Mouse (Mus musculus): Measurements from ENCODE around the gene Cmss1. TPM values are rescaled to one million over a fixed set of nuclear protein-coding genes. Genes with fewer than 3 reads are reported as not detected.

The Cmss1 gene
- polyA plus RNA-seq, 1 experiment, result 3.0 TPM

DNA sequence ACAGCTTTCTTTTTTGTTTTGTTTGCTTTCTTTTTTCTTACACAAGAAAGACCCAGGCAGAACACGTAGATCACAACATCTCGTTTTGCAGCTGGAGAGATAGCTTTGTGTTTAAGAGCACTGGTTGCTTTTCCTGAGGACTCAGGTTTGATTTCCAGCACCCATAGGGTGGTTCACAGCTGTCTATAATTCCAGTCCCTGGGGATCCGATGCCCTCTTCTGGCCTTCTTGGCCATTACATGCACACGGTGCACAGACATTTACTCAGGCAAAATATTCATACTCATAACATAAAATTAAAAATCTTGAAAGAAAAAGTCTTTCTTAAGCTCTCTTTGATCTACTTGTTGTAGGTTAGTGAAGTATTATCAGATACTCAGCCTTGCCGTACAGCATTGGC lies 315.0 kb downstream of the Cmss1 start:
- WGBS, result 93% methylated on average over 5 of the region's 5 CpGs
- H3K4me1 ChIP-seq (ENCODE audit: control insufficient read depth, insufficient read depth, insufficient read length), result no peaks in the 10 kb centered on the region
- TF ChIP-seq CTCF (IDR thresholded peaks at IDR 0.05; ENCODE audit: extremely low read depth, insufficient read depth, insufficient read length, insufficient replicate concordance), result no peak
- TF ChIP-seq POLR2A (IDR thresholded peaks at IDR 0.05; ENCODE audit: low read depth, low read length), result no peak

DNA sequence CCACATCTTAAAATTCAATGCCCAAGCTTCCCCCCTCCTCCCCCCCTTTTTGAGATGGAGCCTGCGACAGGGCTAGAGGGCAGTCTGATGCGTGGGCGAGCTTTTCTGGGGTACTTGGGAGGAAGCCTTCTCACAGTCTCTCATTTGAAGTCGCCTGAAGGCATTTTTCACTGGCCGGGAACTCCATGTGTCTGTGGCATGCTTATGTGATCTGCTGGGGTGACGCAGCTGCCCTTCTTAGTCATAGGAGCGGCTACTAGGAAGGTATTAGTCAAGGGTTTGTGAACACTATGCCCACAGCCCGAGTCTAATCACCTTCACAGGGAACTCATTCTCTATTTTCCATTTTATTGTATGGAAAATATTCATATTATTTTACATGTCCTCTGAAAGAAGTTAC lies 325.2 kb downstream of the Cmss1 start:
- Histone ChIP-seq H3K36me3 (ENCODE audit: control insufficient read depth, insufficient read depth, low read length) (no peaks in the 10 kb centered on the region), H3K27me3 (ENCODE audit: control insufficient read depth, insufficient read depth, low read length) (no peaks in the 10 kb centered on the region), H3K4me1 (ENCODE audit: control insufficient read depth, insufficient read depth, insufficient read length) (no peaks in the 10 kb centered on the region), H3K4me3 (ENCODE audit: extremely low read depth, insufficient read depth, insufficient read length) (no peak overlapping the region), H3K27ac (ENCODE audit: insufficient read depth, low read length) (no peak overlapping the region)
- WGBS, result 85% methylated on average over 8 of the region's 8 CpGs
- no peak for TF ChIP-seq POLR2A (IDR thresholded peaks at IDR 0.05; ENCODE audit: low read depth, low read length)
- no peak for TF ChIP-seq CTCF (IDR thresholded peaks at IDR 0.05; ENCODE audit: extremely low read depth, insufficient read depth, insufficient read length, insufficient replicate concordance)
- no peak for DNase-seq (ENCODE audit: low read depth in 1 of 2, low spot score in 2 of 2)

More for the DNA sequence above, 315.0 kb downstream of the Cmss1 start:
- DNase-seq (ENCODE audit: low read depth in 1 of 2, low spot score in 2 of 2), result no peak
- Histone ChIP-seq H3K4me3 (ENCODE audit: extremely low read depth, insufficient read depth, insufficient read length) (no peak overlapping the region), H3K36me3 (ENCODE audit: control insufficient read depth, insufficient read depth, low read length) (no peaks in the 10 kb centered on the region), H3K27me3 (ENCODE audit: control insufficient read depth, insufficient read depth, low read length) (no peaks in the 10 kb centered on the region), H3K27ac (ENCODE audit: insufficient read depth, low read length) (no peak overlapping the region)

DNA sequence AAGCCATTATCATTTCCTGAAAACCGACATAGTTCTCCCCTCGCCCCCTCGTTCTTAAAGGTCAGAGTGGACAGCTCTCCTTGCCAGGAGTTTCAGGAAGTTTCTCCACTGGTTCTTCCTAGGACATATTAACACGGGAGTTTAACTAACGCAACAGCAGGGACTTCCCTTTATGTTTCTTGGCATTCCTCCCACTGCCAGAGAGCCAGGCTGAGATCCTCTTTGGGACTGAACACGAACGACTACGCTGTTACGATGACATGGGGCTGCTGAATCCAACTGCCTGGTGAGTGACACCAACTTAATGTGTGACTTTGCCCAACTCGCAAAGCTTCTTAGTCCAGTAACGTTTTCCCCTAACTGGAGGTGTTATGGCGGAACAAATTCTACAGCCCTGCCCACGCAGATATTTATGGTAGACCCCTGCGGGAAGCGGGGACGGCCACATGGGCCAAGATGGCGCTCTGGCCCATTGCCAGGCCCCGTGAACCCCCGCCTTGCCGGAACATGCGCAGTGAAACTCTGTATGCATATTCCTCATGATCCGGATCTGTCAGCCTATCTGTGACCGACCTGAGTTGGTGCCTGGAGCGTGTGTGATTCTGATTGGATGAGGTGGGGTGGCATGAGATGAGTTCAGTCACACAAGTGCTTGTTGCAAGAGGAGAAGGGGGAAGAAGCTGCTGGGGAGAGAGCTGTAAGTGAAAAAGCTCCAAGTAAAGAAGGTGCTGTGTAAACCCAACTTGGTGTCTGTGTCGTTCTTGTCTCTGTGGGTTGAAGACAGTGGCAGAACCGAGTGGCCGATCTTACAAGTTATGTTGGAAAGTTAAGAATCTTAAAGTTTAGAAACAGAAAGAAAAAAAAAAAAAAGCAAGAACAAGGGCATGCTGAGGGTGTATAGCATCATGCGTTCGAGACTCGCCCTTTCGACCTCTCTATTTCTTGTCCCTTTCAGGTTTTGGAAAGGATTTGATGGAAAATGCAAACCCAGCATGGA lies 326.1 kb downstream of the Cmss1 start:
- no peak for DNase-seq (ENCODE audit: low read depth in 1 of 2, low spot score in 2 of 2)
- no peak overlapping the region for H3K4me3 ChIP-seq (ENCODE audit: extremely low read depth, insufficient read depth, insufficient read length)
- no peaks in the 10 kb centered on the region for H3K27me3 ChIP-seq (ENCODE audit: control insufficient read depth, insufficient read depth, low read length)
- no peak for TF ChIP-seq CTCF (IDR thresholded peaks at IDR 0.05; ENCODE audit: extremely low read depth, insufficient read depth, insufficient read length, insufficient replicate concordance)
- no peak for TF ChIP-seq POLR2A (IDR thresholded peaks at IDR 0.05; ENCODE audit: low read depth, low read length)
- no peaks in the 10 kb centered on the region for H3K36me3 ChIP-seq (ENCODE audit: control insufficient read depth, insufficient read depth, low read length)
- H3K27ac ChIP-seq (ENCODE audit: insufficient read depth, low read length), result no peak overlapping the region
- 83% methylated on average over 31 of the region's 31 CpGs for WGBS
- H3K4me1 ChIP-seq (ENCODE audit: control insufficient read depth, insufficient read depth, insufficient read length), result no peaks in the 10 kb centered on the region

DNA sequence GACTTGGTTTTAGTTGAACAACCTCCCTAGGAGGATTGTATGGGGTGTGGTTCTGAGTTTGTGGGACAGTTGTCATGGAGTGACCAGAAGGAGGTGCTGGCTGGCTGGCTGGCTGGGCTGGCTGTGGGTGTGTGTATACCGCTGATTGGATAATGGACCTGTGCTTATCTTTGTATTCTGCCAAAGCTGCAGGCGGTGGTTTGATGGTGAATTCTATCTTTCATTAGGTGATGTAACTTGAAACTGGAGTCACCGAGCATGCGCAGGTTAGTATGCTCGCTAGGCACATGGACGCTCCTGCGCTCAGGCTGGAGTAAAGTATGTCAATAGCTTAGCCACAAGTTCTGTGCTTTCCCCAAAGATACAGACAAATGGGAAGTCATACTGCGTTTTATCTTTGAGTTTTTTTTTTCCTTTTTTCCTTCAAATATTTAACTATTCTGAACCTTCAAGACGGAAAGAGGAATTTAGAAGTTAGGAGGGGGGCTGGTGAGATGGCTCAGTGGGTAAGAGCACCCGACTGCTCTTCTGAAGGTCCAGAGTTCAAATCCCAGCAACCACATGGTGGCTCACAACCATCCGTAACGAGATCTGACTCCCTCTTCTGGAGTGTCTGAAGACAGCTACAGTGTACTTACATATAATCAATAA lies 327.6 kb downstream of the Cmss1 start:
- DNase-seq (ENCODE audit: low read depth in 1 of 2, low spot score in 2 of 2), result no peak
- H3K4me3 ChIP-seq (ENCODE audit: extremely low read depth, insufficient read depth, insufficient read length), result no peak overlapping the region
- TF ChIP-seq POLR2A (IDR thresholded peaks at IDR 0.05; ENCODE audit: low read depth, low read length) (no peak), CTCF (IDR thresholded peaks at IDR 0.05; ENCODE audit: extremely low read depth, insufficient read depth, insufficient read length, insufficient replicate concordance) (no peak)
- H3K27me3 ChIP-seq (ENCODE audit: control insufficient read depth, insufficient read depth, low read length), result no peaks in the 10 kb centered on the region
- WGBS, result 88% methylated on average over 12 of the region's 12 CpGs
- no peaks in the 10 kb centered on the region for H3K4me1 ChIP-seq (ENCODE audit: control insufficient read depth, insufficient read depth, insufficient read length)
- no peak overlapping the region for H3K27ac ChIP-seq (ENCODE audit: insufficient read depth, low read length)
- no peaks in the 10 kb centered on the region for H3K36me3 ChIP-seq (ENCODE audit: control insufficient read depth, insufficient read depth, low read length)

DNA sequence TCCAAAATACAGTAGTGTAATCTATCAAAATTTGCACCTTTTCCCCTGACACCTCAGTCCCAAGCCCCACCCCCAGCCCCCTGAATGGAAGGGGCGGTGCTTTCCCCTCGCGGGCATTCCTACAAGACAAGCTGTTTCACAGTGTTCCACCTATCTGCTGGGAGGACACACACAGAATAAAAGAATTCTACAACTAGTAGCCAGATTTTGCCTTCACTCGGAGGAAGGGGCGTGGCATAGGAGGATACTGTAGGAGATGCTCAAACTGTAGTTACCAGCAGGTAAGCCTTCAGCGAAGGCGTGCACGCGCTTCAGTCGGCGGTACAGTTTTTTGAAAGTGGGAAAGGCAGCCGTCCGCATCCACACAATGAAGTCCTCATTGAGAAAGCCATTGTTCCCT lies 336.9 kb downstream of the Cmss1 start:
- Histone ChIP-seq H3K27ac (ENCODE audit: insufficient read depth, low read length) (no peak overlapping the region), H3K4me3 (ENCODE audit: extremely low read depth, insufficient read depth, insufficient read length) (no peak overlapping the region), H3K27me3 (ENCODE audit: control insufficient read depth, insufficient read depth, low read length) (no peaks in the 10 kb centered on the region), H3K4me1 (ENCODE audit: control insufficient read depth, insufficient read depth, insufficient read length) (no peaks in the 10 kb centered on the region), H3K36me3 (ENCODE audit: control insufficient read depth, insufficient read depth, low read length) (no peaks in the 10 kb centered on the region)
- WGBS, result 94% methylated on average over 13 of the region's 13 CpGs
- no peak for DNase-seq (ENCODE audit: low read depth in 1 of 2, low spot score in 2 of 2)
- TF ChIP-seq CTCF (IDR thresholded peaks at IDR 0.05; ENCODE audit: extremely low read depth, insufficient read depth, insufficient read length, insufficient replicate concordance) (no peak), POLR2A (IDR thresholded peaks at IDR 0.05; ENCODE audit: low read depth, low read length) (no peak)

DNA sequence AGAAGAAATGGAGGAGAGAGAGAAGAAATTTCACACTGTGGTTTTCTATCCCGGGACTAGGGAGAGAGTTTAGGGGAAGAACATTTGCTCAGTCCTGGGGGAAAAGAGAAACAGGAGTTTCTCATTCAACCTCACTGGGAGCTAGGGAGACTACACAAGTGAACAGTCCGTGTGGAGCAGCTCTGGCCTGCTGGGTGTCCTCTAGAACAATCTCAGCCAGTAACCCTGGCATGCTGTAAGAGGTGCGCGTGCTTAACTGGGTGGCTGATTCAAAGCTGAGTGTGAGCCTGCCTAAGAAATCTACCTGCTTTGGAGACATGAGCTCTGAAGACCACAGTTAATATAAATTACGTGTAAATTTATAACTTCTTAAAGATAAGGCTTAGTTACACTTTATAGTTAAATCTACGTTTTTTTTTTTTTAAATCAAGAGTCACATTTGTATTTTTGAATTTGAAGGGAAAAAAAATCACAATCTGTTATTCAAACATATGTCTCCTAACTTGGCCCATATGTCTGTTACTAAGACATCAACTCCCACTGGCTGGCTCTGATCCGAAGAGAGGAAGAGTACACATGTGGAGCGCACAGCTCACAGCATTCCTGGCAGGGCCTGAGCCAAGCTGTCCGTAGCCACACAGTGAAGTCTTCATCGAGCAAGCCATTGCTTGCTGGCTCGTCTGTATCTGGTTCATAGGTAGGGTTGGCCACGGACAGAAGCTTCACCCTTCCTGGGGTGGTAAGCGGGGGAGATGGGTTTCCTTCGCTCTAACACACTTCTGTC lies 338.4 kb downstream of the Cmss1 start:
- TF ChIP-seq POLR2A (IDR thresholded peaks at IDR 0.05; ENCODE audit: low read depth, low read length), result no peak
- TF ChIP-seq CTCF (IDR thresholded peaks at IDR 0.05; ENCODE audit: extremely low read depth, insufficient read depth, insufficient read length, insufficient replicate concordance), result no peak
- H3K4me1 ChIP-seq (ENCODE audit: control insufficient read depth, insufficient read depth, insufficient read length), result no peaks in the 10 kb centered on the region
- H3K27ac ChIP-seq (ENCODE audit: insufficient read depth, low read length), result no peak overlapping the region
- WGBS, result 91% methylated on average over 14 of the region's 14 CpGs
- H3K27me3 ChIP-seq (ENCODE audit: control insufficient read depth, insufficient read depth, low read length), result no peaks in the 10 kb centered on the region
- no peak for DNase-seq (ENCODE audit: low read depth in 1 of 2, low spot score in 2 of 2)
- H3K36me3 ChIP-seq (ENCODE audit: control insufficient read depth, insufficient read depth, low read length), result no peaks in the 10 kb centered on the region
- H3K4me3 ChIP-seq (ENCODE audit: extremely low read depth, insufficient read depth, insufficient read length), result no peak overlapping the region
